Mouse (Mus musculus) heart, postnatal 0 days (tissue): ENCODE data around the gene Tiam2. TPM values are rescaled to one million over a fixed set of nuclear protein-coding genes. Genes with fewer than 3 reads are reported as not detected.

Source experiments
- ATAC-seq: fragments of 200-750 bp; cut with Nextera tagmentation; 2 replicates; pipeline ENCODE4 v1.8.0; 2017; ENCODE audit warnings: low read depth, moderate number of reproducible peaks, moderate library complexity; ENCODE audit not compliant: insufficient read depth
- DNase-seq: peaks from one replicate; pipeline ENCODE4 v3.0.0-alpha.2; 2016; ENCODE audit warnings: low spot score
- H3K27ac ChIP-seq: fragments of 300-500 bp; sonication (generic); 2 replicates; pipeline ENCODE4 v1.5.1; 2014; ENCODE audit warnings: low read depth, mild to moderate bottlenecking
- H3K27me3 ChIP-seq: fragments of 300-500 bp; sonication (generic); 2 replicates; pipeline ENCODE4 v1.6.1; 2014; ENCODE audit warnings: low read length, mixed read lengths; ENCODE audit not compliant: control insufficient read depth, insufficient read depth
- H3K36me3 ChIP-seq: fragments of 300-500 bp; sonication (generic); replicated peaks from 2 replicates; pipeline ENCODE4 v1.6.1; 2014; ENCODE audit warnings: low read length, mixed read lengths; ENCODE audit not compliant: control insufficient read depth, insufficient read depth
- H3K4me1 ChIP-seq: fragments of 300-500 bp; sonication (generic); 2 replicates; pipeline ENCODE4 v1.6.1; 2014; ENCODE audit warnings: antibody characterized with exemption; ENCODE audit not compliant: control insufficient read depth, insufficient read depth
- H3K4me2 ChIP-seq: fragments of 300-500 bp; sonication (generic); 2 replicates; pipeline ENCODE4 v1.6.1; 2014; ENCODE audit warnings: low read depth, mild to moderate bottlenecking, low read length, moderate library complexity
- H3K4me3 ChIP-seq: fragments of 300-500 bp; sonication (generic); 2 replicates; pipeline ENCODE4 v1.5.1; 2014; ENCODE audit warnings: low read depth, low read length
- H3K9ac ChIP-seq: fragments of 300-500 bp; sonication (generic); replicated peaks from 2 replicates; pipeline ENCODE4 v1.6.1; 2014; ENCODE audit warnings: low read depth, low read length, mixed read lengths
- H3K9me3 ChIP-seq: fragments of 300-500 bp; sonication (generic); replicated peaks from 2 replicates; pipeline ENCODE4 v1.6.1; 2016; ENCODE audit warnings: low read length; ENCODE audit not compliant: control insufficient read depth
- CTCF ChIP-seq: IDR thresholded peaks from 2 replicates; pipeline ENCODE4 v1.5.1; 2016; ENCODE audit warnings: antibody characterized with exemption, control low read depth, low read depth
- EP300 ChIP-seq: IDR thresholded peaks from 2 replicates; pipeline ENCODE4 v1.6.1; 2016; ENCODE audit warnings: antibody characterized with exemption, low read depth
- whole genome bisulfite sequencing: fragments of 180-500 bp; shearing (Covaris S2); extraction: QIAGEN DNeasy Blood & Tissue Kit; methylation state at CpG from one replicate; pipeline ENCODE4 v1.1.7; 2014; 5-methylcytosine and 5-hydroxymethylcytosine counted together
- polyA plus RNA-seq: library from polyadenylated mRNA; unstranded; fragments of >200 nt; fragmentation: Nextera tagmentation; extraction: Ambion mirVana; gene quantifications from 2 replicates; pipeline ENCODE4 v1.2.1, GENCODE M21; 2015
- total RNA-seq: library from RNA; depleted of rRNA; stranded (reverse); fragments of >200 nt; gene quantifications from 2 replicates; pipeline ENCODE4 v1.2.3, GENCODE M21; 2014; ENCODE audit warnings: low replicate concordance

Tiam2 gene
- total and polyA plus RNA-seq, 2 experiments from 2014 or later: 1.7 to 3.6 TPM

GRCm38 (mm10) chr17:3405350-3406073 lies 79.1 kb downstream of the Tiam2 start:
- no peak for DNase-seq
- H3K4me2 ChIP-seq: no peak overlapping the region
- ATAC-seq: no peak
- H3K27ac ChIP-seq: no peak overlapping the region
- 61% methylated on average over 9 of the region's 9 CpGs for WGBS
- no peak for TF ChIP-seq CTCF
- TF ChIP-seq EP300: no peak
- H3K9me3 ChIP-seq: no peaks in the 10 kb centered on the region
- H3K27me3 ChIP-seq: no peaks in the 10 kb centered on the region
- H3K4me3 ChIP-seq: no peak overlapping the region
- H3K9ac ChIP-seq: no peak overlapping the region
- no peaks in the 10 kb centered on the region for H3K4me1 ChIP-seq
- no peaks in the 10 kb centered on the region for H3K36me3 ChIP-seq

GRCm38 (mm10) chr17:3407051-3407450 lies 80.7 kb downstream of the Tiam2 start:
- Histone ChIP-seq H3K4me3 (no peak overlapping the region), H3K9me3 (no peaks in the 10 kb centered on the region), H3K9ac (no peak overlapping the region), H3K36me3 (no peaks in the 10 kb centered on the region), H3K4me1 (no peaks in the 10 kb centered on the region), H3K4me2 (no peak overlapping the region), H3K27me3 (no peaks in the 10 kb centered on the region), H3K27ac (no peak overlapping the region)
- ATAC-seq: no peak
- TF ChIP-seq EP300 (no peak), CTCF (no peak)
- DNase-seq: no peak
- WGBS: 8% methylated on average over 1 of the region's 1 CpGs

- TF ChIP-seq EP300: no peak
- no peak for TF ChIP-seq CTCF
- no peak overlapping the region for H3K9ac ChIP-seq
Measured at GRCm38 (mm10) chr17:3410307-3410706, 83.9 kb downstream of the Tiam2 start.

GRCm38 (mm10) chr17:3412771-3413170 lies 86.4 kb downstream of the Tiam2 start:
- no peaks in the 10 kb centered on the region for H3K27me3 ChIP-seq
- no peak overlapping the region for H3K9ac ChIP-seq
- H3K27ac ChIP-seq: no peak overlapping the region
- H3K9me3 ChIP-seq: no peaks in the 10 kb centered on the region
- 84% methylated on average over 4 of the region's 4 CpGs for WGBS
- no peaks in the 10 kb centered on the region for H3K4me1 ChIP-seq
- DNase-seq (no peak), ATAC-seq (no peak)
- no peak overlapping the region for H3K4me3 ChIP-seq
- TF ChIP-seq CTCF (no peak), EP300 (no peak)
- H3K4me2 ChIP-seq: no peak overlapping the region
- no peaks in the 10 kb centered on the region for H3K36me3 ChIP-seq

More at GRCm38 (mm10) chr17:3410307-3410706, 83.9 kb downstream of the Tiam2 start:
- DNase-seq (no peak), ATAC-seq (no peak)
- H3K4me1 ChIP-seq: no peaks in the 10 kb centered on the region
- no peak overlapping the region for H3K27ac ChIP-seq
- H3K9me3 ChIP-seq: no peaks in the 10 kb centered on the region
- H3K36me3 ChIP-seq: no peaks in the 10 kb centered on the region
- no peak overlapping the region for H3K4me2 ChIP-seq
- H3K4me3 ChIP-seq: no peak overlapping the region
- H3K27me3 ChIP-seq: no peaks in the 10 kb centered on the region
- 67% methylated on average over 2 of the region's 2 CpGs for WGBS

- no peak for ATAC-seq
- no peaks in the 10 kb centered on the region for H3K9me3 ChIP-seq
Measured at GRCm38 (mm10) chr17:3415580-3415979, 89.2 kb downstream of the Tiam2 start.

GRCm38 (mm10) chr17:3416401-3416800 lies 90.0 kb downstream of the Tiam2 start:
- Histone ChIP-seq H3K4me2 (no peak overlapping the region), H3K36me3 (0 out of 2 replicates have a peak, but pooled peaks cover under 1% of the 10 kb centered on the region), H3K27me3 (no peaks in the 10 kb centered on the region), H3K4me3 (no peak overlapping the region), H3K9ac (no peak overlapping the region), H3K9me3 (no peaks in the 10 kb centered on the region), H3K27ac (no peak overlapping the region), H3K4me1 (no peaks in the 10 kb centered on the region)
- TF ChIP-seq EP300: no peak
- TF ChIP-seq CTCF: no peak
- WGBS: 69% methylated on average over 3 of the region's 3 CpGs
- DNase-seq: no peak
- ATAC-seq: no peak

More at GRCm38 (mm10) chr17:3415580-3415979, 89.2 kb downstream of the Tiam2 start:
- no peak for DNase-seq
- Histone ChIP-seq H3K36me3 (no peaks in the 10 kb centered on the region), H3K4me2 (no peak overlapping the region), H3K27me3 (no peaks in the 10 kb centered on the region), H3K9ac (no peak overlapping the region), H3K4me1 (no peaks in the 10 kb centered on the region), H3K4me3 (no peak overlapping the region), H3K27ac (no peak overlapping the region)
- 68% methylated on average over 3 of the region's 3 CpGs for WGBS
- TF ChIP-seq CTCF: no peak
- no peak for TF ChIP-seq EP300
